Mouse (Mus musculus): Measurements from ENCODE around the gene Sos2. TPM values are rescaled to one million over a fixed set of nuclear protein-coding genes. Genes with fewer than 3 reads are reported as not detected.

Gene Sos2
- total RNA-seq (2021) = 10 to 100 TPM; 35.3 to 39.6 TPM
- long read RNA-seq, experiment 1, full-length matches to known transcripts = 2 of 6 reads
- long read RNA-seq, experiment 1, partial matches to known transcripts = 0 of 6 reads
- long read RNA-seq, experiment 1, other reads (novel, unspliced or antisense) = 4 of 6 reads
- long read RNA-seq, experiment 2, full-length matches to known transcripts = 3 of 9 reads
- long read RNA-seq, experiment 2, partial matches to known transcripts = 2 of 9 reads
- long read RNA-seq, experiment 2, other reads (novel, unspliced or antisense) = 4 of 9 reads

GRCm38 (mm10) chr12:69681566-69682061 is at the start of gene Sos2:
Sos2 (minus strand) TSS chr12:69681852.
- peak; percentile 75 for DNase-seq

- DNase-seq = no peak
These were observed 48.7 kb upstream of the Sos2 start for GRCm38 (mm10) chr12:69730306-69730705.

- DNase-seq = no peak
These were observed 47.6 kb upstream of the Sos2 start for GRCm38 (mm10) chr12:69729246-69729645.

- peak; percentile 96 for DNase-seq
These were observed 43.2 kb upstream of the Sos2 start, which contains the start of the genes L2hgdh and Atp5s for GRCm38 (mm10) chr12:69724711-69725460. L2hgdh (minus strand) TSS chr12:69724873. Atp5s (plus strand) TSS chr12:69724950.

- no peak for DNase-seq
These were observed 42.5 kb upstream of the Sos2 start for GRCm38 (mm10) chr12:69724018-69724710.

- no peak for DNase-seq
These were observed 41.7 kb upstream of the Sos2 start for GRCm38 (mm10) chr12:69723376-69723775.

GRCm38 (mm10) chr12:69722857-69723256 is 41.2 kb upstream of the Sos2 start:
- DNase-seq = no peak

GRCm38 (mm10) chr12:69713628-69714027 is 32.0 kb upstream of the Sos2 start:
- DNase-seq = no peak

- DNase-seq = no peak
These were observed 23.3 kb upstream of the Sos2 start for GRCm38 (mm10) chr12:69704799-69705458.

GRCm38 (mm10) chr12:69698352-69698751 is 16.7 kb upstream of the Sos2 start:
- DNase-seq = no peak

GRCm38 (mm10) chr12:69696746-69697145 is 15.1 kb upstream of the Sos2 start:
- DNase-seq = no peak

GRCm38 (mm10) chr12:69693471-69693870 is 11.8 kb upstream of the Sos2 start:
- DNase-seq = no peak

GRCm38 (mm10) chr12:69690714-69691113 is 9.1 kb upstream of the Sos2 start:
- no peak for DNase-seq

GRCm38 (mm10) chr12:69689094-69689493 is 7.4 kb upstream of the Sos2 start:
- no peak for DNase-seq

- DNase-seq = no peak
These were observed 6.7 kb upstream of the Sos2 start for GRCm38 (mm10) chr12:69688368-69688767.

- DNase-seq = peak; percentile 86
These were observed 1.9 kb upstream of the Sos2 start for GRCm38 (mm10) chr12:69683537-69683936.

- no peak for DNase-seq
These were observed 1.3 kb upstream of the Sos2 start for GRCm38 (mm10) chr12:69682788-69683419.

- peak; percentile 84 for DNase-seq
These were observed 574 bp upstream of the Sos2 start for GRCm38 (mm10) chr12:69682065-69682787.

- peak; percentile 52 for DNase-seq
These were observed 752 bp downstream of the Sos2 start for GRCm38 (mm10) chr12:69680635-69681565.

GRCm38 (mm10) chr12:69676157-69676556 is 5.5 kb downstream of the Sos2 start:
- no peak for DNase-seq

All from gastrocnemius, postnatal 25 days (tissue).